Mouse (Mus musculus): ENCODE results near the gene Sorcs1. TPM values are rescaled to one million over a fixed set of nuclear protein-coding genes. Genes with fewer than 3 reads are reported as not detected.

Gene Sorcs1
- polyA plus RNA-seq, 1 experiment from 2014 or later, result 0.38 TPM

- H3K4me2 ChIP-seq (ENCODE audit: low read depth, low read length), result no peak overlapping the region
- 54% methylated on average over 4 of the region's 4 CpGs for WGBS (ENCODE audit: insufficient replicate concordance)
Measured at GRCm38 (mm10) chr19:50105842-50106585, 572.4 kb downstream of the Sorcs1 start.

More at GRCm38 (mm10) chr19:50105842-50106585, 572.4 kb downstream of the Sorcs1 start:
- no peaks in the 10 kb centered on the region for H3K4me1 ChIP-seq (ENCODE audit: control insufficient read depth, low read depth, low read length)
- ATAC-seq (ENCODE audit: low read depth), result no peak
- no peaks in the 10 kb centered on the region for H3K27me3 ChIP-seq (ENCODE audit: control insufficient read depth, insufficient read depth, low read depth, low read length)
- no peak overlapping the region for H3K4me3 ChIP-seq (ENCODE audit: low read depth, low read length)
- no peaks in the 10 kb centered on the region for H3K36me3 ChIP-seq (ENCODE audit: control insufficient read depth, insufficient read depth)
- H3K9ac ChIP-seq (ENCODE audit: low read depth, low read length), result no peak overlapping the region
- H3K9me3 ChIP-seq (replicated peaks; ENCODE audit: control insufficient read depth, low read length), result no peaks in the 10 kb centered on the region
- no peak overlapping the region for H3K27ac ChIP-seq (ENCODE audit: low read length)

Small RNA genes lying within 50 kb of the gene (microRNA-seq; reads per million reads assigned to microRNA genes)
- not detected for gene Gm27749

Measured in liver, embryonic 16.5 days (tissue).